Mouse (Mus musculus) intestine, embryonic 16.5 days (tissue): ENCODE data around the gene Ruvbl2. TPM values are rescaled to one million over a fixed set of nuclear protein-coding genes. Genes with fewer than 3 reads are reported as not detected.
"Not testable (repeated sequence)": the region's sequence is repeated elsewhere in the genome, so short reads cannot be mapped to it uniquely, and the experiment has no call there.

ENCODE experiments used
- ATAC-seq: fragments of 200-750 bp; cut with Nextera tagmentation; 2 replicates; pipeline ENCODE4 v1.8.0; 2017; ENCODE audit warnings: moderate TSS enrichment, moderate library complexity
- H3K27ac ChIP-seq: fragments of 300-500 bp; sonication (generic); 2 replicates; pipeline ENCODE4 v1.5.1; 2014; ENCODE audit warnings: mild to moderate bottlenecking, low read length
- H3K27me3 ChIP-seq: fragments of 300-500 bp; sonication (generic); replicated peaks from 2 replicates; pipeline ENCODE4 v1.6.1; 2014; ENCODE audit warnings: low read length, control low read depth, mixed read lengths; ENCODE audit not compliant: control insufficient read depth, insufficient read depth
- H3K36me3 ChIP-seq: fragments of 300-500 bp; sonication (generic); 2 replicates; pipeline ENCODE4 v1.6.1; 2014; ENCODE audit warnings: low read length, control low read depth; ENCODE audit not compliant: control insufficient read depth, insufficient read depth
- H3K4me1 ChIP-seq: fragments of 300-500 bp; sonication (generic); 2 replicates; pipeline ENCODE4 v1.6.1; 2014; ENCODE audit warnings: low read length, control low read depth, mixed read lengths; ENCODE audit not compliant: control insufficient read depth, insufficient read depth
- H3K4me2 ChIP-seq: fragments of 300-500 bp; sonication (generic); 2 replicates; pipeline ENCODE4 v1.6.1; 2014; ENCODE audit warnings: low read depth, low read length, control low read depth
- H3K4me3 ChIP-seq: fragments of 300-500 bp; sonication (generic); 2 replicates; pipeline ENCODE4 v1.5.1; 2014; ENCODE audit warnings: mild to moderate bottlenecking, low read length
- H3K9ac ChIP-seq: fragments of 300-500 bp; sonication (generic); 2 replicates; pipeline ENCODE4 v1.6.1; 2014; ENCODE audit warnings: low read depth, low read length
- H3K9me3 ChIP-seq: fragments of 300-500 bp; sonication (generic); 2 replicates; pipeline ENCODE4 v1.6.1; 2016; ENCODE audit warnings: low read length, control low read depth; ENCODE audit not compliant: control insufficient read depth
- WGBS: fragments of 180-500 bp; shearing (Covaris S2); extraction: QIAGEN DNeasy Blood & Tissue Kit; methylation state at CpG from one replicate; pipeline ENCODE4 v1.1.7; 2014; 5-methylcytosine and 5-hydroxymethylcytosine counted together
- polyA plus RNA-seq: library from polyadenylated mRNA; unstranded; fragments of >200 nt; fragmentation: Nextera tagmentation; extraction: Ambion mirVana; gene quantifications from 2 replicates; pipeline ENCODE4 v1.2.1, GENCODE M21; 2015

The Ruvbl2 gene
- polyA plus RNA-seq, 1 experiment from 2014 or later, result 134 TPM

- H3K4me2 ChIP-seq, result no peak overlapping the region
- peaks cover 71% of the 10 kb centered on the region for H3K27me3 ChIP-seq
- no peaks in the 10 kb centered on the region for H3K9me3 ChIP-seq
- peaks cover 14% of the 10 kb centered on the region for H3K4me1 ChIP-seq
- no peak for ATAC-seq
- H3K9ac ChIP-seq, result no peak overlapping the region
- H3K27ac ChIP-seq, result no peak overlapping the region
- no peaks in the 10 kb centered on the region for H3K36me3 ChIP-seq
- no peak overlapping the region for H3K4me3 ChIP-seq
- WGBS, result 63% methylated on average over 7 of the region's 7 CpGs
These were observed 29.5 kb downstream of the Ruvbl2 start for GRCm38 (mm10) chr7:45408351-45408750.

- 77% methylated on average over 10 of the region's 10 CpGs for WGBS
- no peak overlapping the region for H3K9ac ChIP-seq
- H3K4me1 ChIP-seq, result peaks cover 10% of the 10 kb centered on the region
- H3K4me3 ChIP-seq, result no peak overlapping the region
- peaks cover 68% of the 10 kb centered on the region for H3K27me3 ChIP-seq
- H3K27ac ChIP-seq, result no peak overlapping the region
- ATAC-seq, result no peak
- H3K36me3 ChIP-seq, result no peaks in the 10 kb centered on the region
- no peaks in the 10 kb centered on the region for H3K9me3 ChIP-seq
- H3K4me2 ChIP-seq, result no peak overlapping the region
These were observed 30.1 kb downstream of the Ruvbl2 start for GRCm38 (mm10) chr7:45407836-45408235.

GRCm38 (mm10) chr7:45406157-45407156 is 31.4 kb downstream of the Ruvbl2 start:
- H3K4me2 ChIP-seq, result peak overlapping the region; percentile 74
- ATAC-seq, result peak; percentile 8; the same call in 1 of the 2 replicates
- H3K4me1 ChIP-seq, result peaks cover 10% of the 10 kb centered on the region
- peak overlapping the region; percentile 62 for H3K9ac ChIP-seq
- peak overlapping the region; percentile 49 for H3K4me3 ChIP-seq
- no peak overlapping the region for H3K27ac ChIP-seq
- WGBS, result under 1% methylated on average over 102 of the region's 114 CpGs
- no peaks in the 10 kb centered on the region for H3K36me3 ChIP-seq
- H3K9me3 ChIP-seq, result no peaks in the 10 kb centered on the region
- H3K27me3 ChIP-seq, result peaks cover 59% of the 10 kb centered on the region

GRCm38 (mm10) chr7:45405091-45406075 is 32.5 kb downstream of the Ruvbl2 start, which contains the start of gene Kcna7:
TSS of gene Kcna7 (plus strand) at chr7:45405653.
- Histone ChIP-seq H3K4me2 (peak within 1 kb of the TSS; percentile 74), H3K27ac (no peak within 1 kb of the TSS), H3K9ac (peak within 1 kb of the TSS; percentile 62), H3K36me3 (no peaks in the 10 kb centered on the region), H3K4me1 (peaks cover 10% of the 10 kb centered on the region), H3K4me3 (peak within 1 kb of the TSS; percentile 49), H3K9me3 (no peaks in the 10 kb centered on the region), H3K27me3 (peaks cover 51% of the 10 kb centered on the region)
- 14% methylated on average over 28 of the region's 28 CpGs for WGBS
- ATAC-seq, result 0 out of 2 replicates have a peak, but pooled peaks have one; percentile 28

- Histone ChIP-seq H3K9ac (no peak overlapping the region), H3K4me2 (no peak overlapping the region), H3K9me3 (no peaks in the 10 kb centered on the region), H3K36me3 (no peaks in the 10 kb centered on the region), H3K27me3 (peaks cover 34% of the 10 kb centered on the region), H3K4me1 (peaks cover 10% of the 10 kb centered on the region), H3K4me3 (no peak overlapping the region), H3K27ac (no peak overlapping the region)
- WGBS, result 44% methylated on average over 6 of the region's 6 CpGs
- peak; percentile 14; the same call in 1 of the 2 replicates for ATAC-seq
These were observed 34.2 kb downstream of the Ruvbl2 start for GRCm38 (mm10) chr7:45403532-45404261.

GRCm38 (mm10) chr7:45401521-45402085 is 36.3 kb downstream of the Ruvbl2 start:
- Histone ChIP-seq H3K4me1 (peaks cover 10% of the 10 kb centered on the region), H3K9me3 (no peaks in the 10 kb centered on the region), H3K4me3 (no peak overlapping the region), H3K27me3 (peaks cover 13% of the 10 kb centered on the region), H3K27ac (no peak overlapping the region), H3K4me2 (no peak overlapping the region), H3K9ac (no peak overlapping the region), H3K36me3 (no peaks in the 10 kb centered on the region)
- 70% methylated on average over 10 of the region's 10 CpGs for WGBS
- ATAC-seq, result no peak

- no peak for ATAC-seq
- H3K36me3 ChIP-seq, result no peaks in the 10 kb centered on the region; the same call in 1 of the 2 replicates
- H3K27me3 ChIP-seq, result no peaks in the 10 kb centered on the region
- H3K4me3 ChIP-seq, result no peak overlapping the region
- H3K4me1 ChIP-seq, result peaks cover 15% of the 10 kb centered on the region
- 79% methylated on average over 2 of the region's 2 CpGs for WGBS
- no peak overlapping the region for H3K4me2 ChIP-seq
- H3K9me3 ChIP-seq, result no peaks in the 10 kb centered on the region
- no peak overlapping the region for H3K27ac ChIP-seq
- H3K9ac ChIP-seq, result no peak overlapping the region
These were observed 41.1 kb downstream of the Ruvbl2 start for GRCm38 (mm10) chr7:45396787-45397186.

GRCm38 (mm10) chr7:45396337-45396775 is 41.5 kb downstream of the Ruvbl2 start:
- H3K4me2 ChIP-seq, result peak overlapping the region; percentile 55
- H3K9me3 ChIP-seq, H3K27me3 ChIP-seq, H3K36me3 ChIP-seq: not testable (repeated sequence)
- peak overlapping the region; percentile 68 for H3K9ac ChIP-seq
- peak; percentile 65 for ATAC-seq
- peaks cover 15% of the 10 kb centered on the region for H3K4me1 ChIP-seq
- WGBS, result 2% methylated on average over 3 of the region's 3 CpGs
- H3K27ac ChIP-seq, result peak overlapping the region; percentile 80
- H3K4me3 ChIP-seq, result peak overlapping the region; percentile 57
